Mouse (Mus musculus) cerebellum, adult 8-10 months (tissue): Measurements from ENCODE around the gene Zfpm1.

Experiments
- DNase-seq: peaks from one replicate; pipeline ENCODE4 v3.0.0; 2022

Gene Zfpm1

GRCm38 (mm10) chr8:122282035-122282358 lies at the start of gene Zfpm1:
Gene Zfpm1, plus strand, starts transcription at chr8:122282141.
- DNase-seq = no peak

GRCm38 (mm10) chr8:122234055-122234454 lies 47.9 kb upstream of the Zfpm1 start:
- DNase-seq = peak; percentile 39

- DNase-seq = no peak
These were observed 45.4 kb upstream of the Zfpm1 start for GRCm38 (mm10) chr8:122236521-122236920.

- no peak for DNase-seq
These were observed 43.7 kb upstream of the Zfpm1 start for GRCm38 (mm10) chr8:122238225-122238624.

- no peak for DNase-seq
These were observed 43.2 kb upstream of the Zfpm1 start for GRCm38 (mm10) chr8:122238731-122239130.

- DNase-seq = no peak
These were observed 41.5 kb upstream of the Zfpm1 start for GRCm38 (mm10) chr8:122240241-122241026.

- no peak for DNase-seq
These were observed 38.6 kb upstream of the Zfpm1 start for GRCm38 (mm10) chr8:122243310-122243709.

GRCm38 (mm10) chr8:122245161-122245560 lies 36.8 kb upstream of the Zfpm1 start:
- no peak for DNase-seq

- no peak for DNase-seq
These were observed 35.4 kb upstream of the Zfpm1 start for GRCm38 (mm10) chr8:122246257-122247211.

- DNase-seq = no peak
These were observed 30.2 kb upstream of the Zfpm1 start for GRCm38 (mm10) chr8:122251739-122252138.

GRCm38 (mm10) chr8:122252366-122252765 lies 29.6 kb upstream of the Zfpm1 start:
- DNase-seq = no peak

- peak; percentile 80 for DNase-seq
These were observed 22.6 kb upstream of the Zfpm1 start for GRCm38 (mm10) chr8:122259351-122259750.

- no peak for DNase-seq
These were observed 21.2 kb upstream of the Zfpm1 start for GRCm38 (mm10) chr8:122260755-122261154.

DNA sequence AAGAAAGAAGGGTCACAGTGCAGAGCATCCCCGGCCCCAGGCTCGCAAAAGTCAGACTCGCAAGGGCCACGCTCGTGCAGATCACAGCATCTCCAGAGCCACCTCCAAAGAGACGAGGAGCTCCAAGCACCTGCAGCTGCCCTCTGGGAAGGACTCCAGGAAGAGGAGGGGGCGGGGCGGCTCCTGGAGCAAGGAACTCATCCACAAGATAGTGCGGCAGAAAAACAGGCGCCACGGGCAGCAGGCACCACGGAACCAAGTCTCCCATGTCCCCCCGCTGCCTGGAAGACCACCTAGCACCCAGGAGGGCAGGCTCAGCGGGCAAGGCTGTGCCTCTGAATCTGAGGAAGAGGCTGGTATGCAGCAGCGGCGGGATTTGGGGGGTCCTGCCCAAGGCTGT lies 19.1 kb upstream of the Zfpm1 start:
- peak; percentile 21 for DNase-seq

GRCm38 (mm10) chr8:122264243-122264642 lies 17.7 kb upstream of the Zfpm1 start:
- peak; percentile 83 for DNase-seq

GRCm38 (mm10) chr8:122265522-122265921 lies 16.4 kb upstream of the Zfpm1 start:
- DNase-seq = peak; percentile 26

DNA sequence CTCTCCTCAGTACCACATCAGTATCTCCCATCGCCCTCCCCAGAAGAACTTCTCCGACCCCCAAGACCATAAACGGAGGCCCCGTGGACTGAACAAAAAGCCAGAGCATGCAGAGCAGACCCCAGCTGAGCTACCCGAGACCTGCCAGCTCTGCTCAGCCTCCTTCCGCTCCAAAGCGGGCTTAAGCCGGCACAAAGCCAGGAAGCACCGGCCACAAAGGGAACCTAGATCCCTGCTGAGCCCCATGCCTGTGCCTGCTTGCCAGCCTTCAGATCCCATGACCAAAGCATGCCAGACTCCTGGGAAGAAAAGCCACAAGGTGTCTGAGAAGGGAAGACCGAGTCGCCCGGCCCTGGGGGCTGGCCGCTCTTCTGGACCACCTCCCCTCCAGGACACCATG lies 15.1 kb upstream of the Zfpm1 start:
- no peak for DNase-seq

GRCm38 (mm10) chr8:122268861-122269260 lies 13.1 kb upstream of the Zfpm1 start:
- DNase-seq = no peak

DNA sequence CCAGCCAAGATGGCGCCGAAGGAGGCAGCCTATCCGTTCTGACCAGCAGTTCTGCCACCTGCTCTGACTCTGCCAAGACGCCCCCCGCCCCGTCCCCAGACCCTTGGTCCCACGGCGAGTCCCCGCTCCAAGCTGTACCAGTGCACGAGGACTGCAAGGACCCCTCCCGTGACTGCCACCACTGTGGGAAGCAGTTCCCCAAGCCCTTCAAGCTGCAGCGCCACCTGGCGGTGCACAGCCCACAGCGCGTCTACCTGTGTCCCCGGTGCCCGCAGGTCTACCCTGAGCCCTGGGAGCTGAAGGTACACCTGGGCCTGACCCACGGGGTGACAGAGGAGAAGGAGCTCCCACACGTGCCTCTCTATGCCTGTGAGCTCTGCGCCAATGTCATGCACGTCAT lies 12.5 kb upstream of the Zfpm1 start:
- DNase-seq = peak; percentile 87

DNA sequence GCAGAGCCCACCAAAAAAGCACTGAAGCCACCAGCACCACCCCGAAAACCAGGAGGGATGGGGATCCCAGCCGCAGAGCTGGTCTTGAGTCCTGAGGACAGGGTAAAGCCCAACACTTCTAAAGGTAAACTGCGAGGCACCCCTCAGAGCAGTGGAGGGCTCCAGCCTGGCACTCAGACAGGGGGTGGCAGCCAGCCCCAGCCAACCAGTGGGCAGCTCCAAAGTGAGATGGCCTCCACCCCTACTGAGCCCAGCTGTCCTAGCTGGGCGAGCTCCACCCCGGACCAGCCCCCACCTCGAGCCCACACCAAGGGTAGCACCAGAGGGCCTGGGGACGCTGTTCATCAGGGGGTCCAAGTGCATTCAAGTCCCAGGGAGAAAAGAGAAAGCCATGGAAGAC lies 11.4 kb upstream of the Zfpm1 start:
- no peak for DNase-seq

DNA sequence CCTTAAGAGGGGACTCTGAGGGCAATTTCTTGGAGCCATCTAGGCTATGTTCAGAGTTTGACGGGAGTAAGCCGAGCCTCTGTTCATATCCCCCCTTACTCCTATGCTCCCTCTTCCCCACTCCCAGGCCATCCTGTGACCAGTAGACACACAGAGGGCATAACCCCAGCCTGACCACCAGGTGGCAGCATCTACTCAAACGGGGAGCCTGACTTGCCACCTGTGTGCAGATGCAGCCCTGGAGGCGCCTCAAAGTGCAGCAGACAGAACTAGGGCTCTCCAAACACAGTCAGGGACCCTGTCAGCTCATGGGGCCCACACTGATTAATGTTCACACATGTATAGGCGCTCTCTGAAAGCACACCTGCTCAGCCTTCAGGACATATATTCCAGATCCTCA lies 8.8 kb upstream of the Zfpm1 start:
- DNase-seq = peak; percentile 78

DNA sequence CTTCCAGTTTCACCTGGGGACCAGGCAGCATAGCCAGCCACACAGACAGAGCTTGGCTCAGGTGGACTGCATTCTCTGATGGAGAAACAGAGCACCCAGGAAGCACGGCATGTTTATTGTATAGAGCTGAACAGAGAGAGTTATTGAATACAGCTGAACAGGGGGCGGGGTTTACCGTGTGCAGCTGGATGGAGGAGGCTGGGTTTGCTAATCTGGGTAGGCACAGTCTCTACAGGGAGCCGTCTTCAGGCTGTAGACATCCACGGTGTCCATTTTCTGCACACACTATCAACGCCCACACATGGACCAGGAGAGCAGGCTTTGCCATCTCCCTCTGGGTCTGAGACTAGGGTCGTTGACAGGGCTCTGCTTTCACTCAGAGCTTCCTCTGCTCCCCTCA lies 8.1 kb upstream of the Zfpm1 start:
- DNase-seq = no peak

DNA sequence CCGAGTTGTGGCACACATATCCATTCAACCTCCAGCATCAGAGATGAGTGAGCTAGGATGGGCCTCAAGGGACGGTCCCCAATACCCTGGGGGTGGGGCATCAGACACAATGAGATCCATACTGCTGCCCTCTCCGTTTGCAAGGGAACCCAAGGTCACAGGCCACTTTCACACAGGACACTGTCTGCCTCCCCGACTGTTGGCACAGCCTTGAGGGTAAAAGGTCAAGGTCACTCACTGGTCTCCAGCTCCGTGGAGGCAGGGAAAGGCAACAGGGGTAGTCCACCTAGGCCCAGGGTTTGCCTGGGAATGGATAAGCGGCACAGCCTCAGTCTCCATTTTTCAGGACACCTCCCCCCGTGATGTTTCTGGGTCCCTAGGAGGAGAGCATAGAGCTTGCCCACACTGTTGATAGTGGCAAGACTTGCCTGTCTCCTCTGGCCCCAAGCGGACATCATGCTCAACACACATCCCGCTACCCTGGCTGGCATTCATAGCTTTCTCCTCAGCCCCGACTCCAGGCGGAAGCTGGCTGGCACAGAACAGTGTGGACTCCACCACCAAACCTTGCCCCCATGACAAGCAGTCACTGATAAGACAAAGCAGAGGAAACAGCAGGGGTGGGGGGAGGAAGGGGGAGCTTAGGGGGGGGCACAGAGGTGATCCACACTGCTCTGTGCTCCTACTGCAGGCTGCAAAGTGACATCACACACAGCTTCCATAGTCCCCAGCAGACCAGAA lies 7.1 kb upstream of the Zfpm1 start:
- DNase-seq = no peak
